Mouse (Mus musculus): ENCODE measurements around the gene Pdzrn4.

Gene Pdzrn4

GRCm38 (mm10) chr15:92739887-92740286 lies 343.2 kb downstream of the Pdzrn4 start:
- no peak for DNase-seq (ENCODE audit: low spot score)

GRCm38 (mm10) chr15:92743624-92744023 lies 346.9 kb downstream of the Pdzrn4 start:
- no peak for DNase-seq (ENCODE audit: low spot score)

- no peak for DNase-seq (ENCODE audit: low spot score)
These were observed 349.4 kb downstream of the Pdzrn4 start for GRCm38 (mm10) chr15:92746081-92746480.

- no peak for DNase-seq (ENCODE audit: low spot score)
These were observed 355.5 kb downstream of the Pdzrn4 start for GRCm38 (mm10) chr15:92752167-92752566.

- no peak for DNase-seq (ENCODE audit: low spot score)
These were observed 355.9 kb downstream of the Pdzrn4 start for GRCm38 (mm10) chr15:92752578-92752977.

- no peak for DNase-seq (ENCODE audit: low spot score)
These were observed 360.6 kb downstream of the Pdzrn4 start for GRCm38 (mm10) chr15:92757085-92757903.

GRCm38 (mm10) chr15:92759001-92759400 lies 362.3 kb downstream of the Pdzrn4 start:
- DNase-seq (ENCODE audit: low spot score), result no peak

GRCm38 (mm10) chr15:92763303-92763702 lies 366.6 kb downstream of the Pdzrn4 start:
- DNase-seq (ENCODE audit: low spot score), result no peak

GRCm38 (mm10) chr15:92769535-92769934 lies 372.9 kb downstream of the Pdzrn4 start:
- no peak for DNase-seq (ENCODE audit: low spot score)

- no peak for DNase-seq (ENCODE audit: low spot score)
These were observed 391.4 kb downstream of the Pdzrn4 start for GRCm38 (mm10) chr15:92788036-92788435.

GRCm38 (mm10) chr15:92794275-92794674 lies 397.6 kb downstream of the Pdzrn4 start:
- no peak for DNase-seq (ENCODE audit: low spot score)

GRCm38 (mm10) chr15:92805934-92806333 lies 409.3 kb downstream of the Pdzrn4 start:
- DNase-seq (ENCODE audit: low spot score), result no peak

- no peak for DNase-seq (ENCODE audit: low spot score)
These were observed 409.7 kb downstream of the Pdzrn4 start for GRCm38 (mm10) chr15:92806352-92806751.
